Mouse (Mus musculus) c-Kit-positive CD71-negative TER-119-negative erythroid progenitor cells, embryonic 14.5 days (primary cell): ENCODE results near the gene Olfr1511.
"Not testable (repeated sequence)": the region's sequence is repeated elsewhere in the genome, so short reads cannot be mapped to it uniquely, and the experiment has no call there.

Experiments
- DNase-seq: peaks from one replicate; pipeline ENCODE4 v3.0.0-alpha.2; 2013; ENCODE audit warnings: low read depth

Gene Olfr1511

DNA sequence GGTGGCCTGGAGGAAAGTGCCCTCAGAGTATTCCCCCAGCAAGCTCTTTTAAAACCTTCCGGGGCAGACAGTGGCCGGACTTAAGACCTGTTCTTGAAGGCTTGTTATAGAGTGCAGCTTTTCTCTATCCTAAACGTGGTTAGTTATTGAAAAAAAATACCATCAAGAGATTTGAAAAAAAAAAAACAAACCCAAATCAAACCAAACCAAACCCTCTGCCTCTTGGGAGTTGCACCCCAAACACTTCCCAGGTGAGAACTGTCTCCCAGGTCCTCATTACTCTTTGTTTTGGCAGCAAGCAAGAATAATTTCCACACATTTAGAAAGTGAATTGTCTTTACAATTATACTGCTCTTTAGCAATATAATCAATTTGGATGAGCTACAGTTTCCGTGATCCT lies at the start of gene Olfr1511:
Gene Olfr1511 (minus strand): TSS at position 101 of the 400 bp plus-strand sequence.
- no peak for DNase-seq

DNA sequence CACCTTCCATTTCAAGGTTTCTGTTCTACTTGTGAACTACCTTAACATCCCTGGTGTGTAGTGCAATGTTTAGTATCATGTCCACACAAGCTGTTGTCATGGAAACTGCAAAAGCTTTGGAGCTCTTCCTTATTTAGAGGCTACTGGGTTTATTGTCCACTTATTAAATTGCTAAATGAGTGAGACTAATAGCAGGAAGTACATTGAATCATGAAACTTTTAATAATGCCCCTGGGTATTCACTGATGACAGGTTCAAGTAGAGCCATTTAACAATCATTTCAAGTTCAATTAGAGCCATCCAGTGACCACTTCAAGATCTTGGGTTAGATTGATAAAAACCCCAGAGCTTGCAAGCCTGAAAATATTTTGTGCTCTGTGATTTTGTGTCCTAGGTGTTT lies 45.5 kb upstream of the Olfr1511 start, which contains the start of gene Olfr1509:
Gene Olfr1509 (plus strand): TSS at position 301 of the 400 bp plus-strand sequence.
- no peak for DNase-seq

DNA sequence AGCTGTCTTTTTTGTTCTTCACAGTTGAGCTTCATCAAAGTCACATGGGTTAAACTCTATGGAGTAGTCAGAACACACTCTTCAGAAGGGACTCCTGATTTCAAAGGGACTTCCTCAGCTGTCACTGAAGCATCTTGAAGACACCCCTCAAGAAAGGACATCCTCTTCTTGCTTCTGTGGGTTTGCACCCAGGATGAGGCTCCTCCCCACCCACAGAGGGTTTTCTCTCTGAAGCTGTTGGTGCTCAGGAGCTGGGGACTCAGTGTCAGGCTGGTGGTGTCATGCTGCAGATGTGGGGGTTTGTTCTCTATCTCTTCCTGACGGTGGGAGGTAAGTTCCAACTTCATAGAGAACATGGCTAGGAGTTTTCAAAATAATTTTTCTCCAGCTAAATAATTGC lies 30.5 kb upstream of the Olfr1511 start:
- no peak for DNase-seq

DNA sequence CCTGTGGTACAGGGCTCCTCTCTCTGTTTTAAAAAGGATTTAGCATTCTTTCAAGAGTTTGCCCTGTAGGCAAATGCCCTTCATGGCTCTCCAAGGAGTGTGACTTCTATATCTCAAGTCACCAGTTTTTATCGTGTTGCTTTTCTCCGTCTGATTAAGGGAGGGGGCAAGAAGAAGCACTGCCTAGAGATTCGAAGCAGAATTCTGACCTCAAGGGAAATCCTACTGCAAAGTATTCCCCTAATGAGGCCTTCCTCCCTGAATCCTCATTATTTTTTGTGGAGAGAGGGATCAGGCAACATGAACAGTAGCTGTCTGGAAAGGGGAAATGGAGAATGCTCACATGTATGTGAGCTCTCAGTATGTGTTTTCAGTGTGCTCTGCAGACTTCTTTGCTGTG lies 17.1 kb upstream of the Olfr1511 start, which contains the start of gene Olfr1510:
Gene Olfr1510 (minus strand): TSS at position 101 of the 400 bp plus-strand sequence.
- DNase-seq, result no peak

DNA sequence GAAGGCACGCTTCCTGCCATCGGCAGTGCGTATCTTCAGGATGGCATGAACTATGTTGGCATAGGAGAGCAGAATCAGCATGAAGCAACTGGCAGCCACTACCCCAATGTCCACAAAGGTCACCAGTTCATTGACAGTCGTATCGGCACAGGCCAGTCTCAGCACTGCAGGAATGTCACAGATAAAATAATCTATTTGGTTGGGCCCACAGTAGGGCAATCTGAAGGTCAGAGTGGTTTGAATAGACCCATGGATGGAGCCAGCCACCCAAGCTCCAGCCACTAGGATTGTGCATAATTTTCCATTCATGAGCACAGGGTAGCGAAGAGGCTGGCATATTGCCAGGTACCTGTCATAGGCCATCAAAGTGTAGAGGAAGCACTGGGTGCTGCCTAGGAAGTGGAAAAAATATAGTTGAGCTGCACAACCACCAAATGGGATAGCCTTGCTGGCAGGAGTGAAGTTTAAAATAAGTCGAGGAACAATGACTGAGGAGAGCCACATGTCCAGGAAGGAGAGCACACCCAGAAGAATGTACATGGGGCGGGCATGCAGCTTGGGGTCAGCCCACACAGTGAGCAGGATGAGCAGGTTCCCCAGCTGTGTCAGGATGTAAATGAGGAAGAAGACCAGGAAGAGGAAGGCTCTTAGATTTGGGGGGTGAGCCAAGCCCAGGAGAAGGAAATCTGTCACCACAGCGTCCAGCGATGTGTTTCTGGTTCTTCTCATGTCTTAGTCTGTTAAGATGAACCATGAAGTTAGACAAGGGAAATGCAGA lies 13.2 kb upstream of the Olfr1511 start:
- DNase-seq, result not testable (repeated sequence)

DNA sequence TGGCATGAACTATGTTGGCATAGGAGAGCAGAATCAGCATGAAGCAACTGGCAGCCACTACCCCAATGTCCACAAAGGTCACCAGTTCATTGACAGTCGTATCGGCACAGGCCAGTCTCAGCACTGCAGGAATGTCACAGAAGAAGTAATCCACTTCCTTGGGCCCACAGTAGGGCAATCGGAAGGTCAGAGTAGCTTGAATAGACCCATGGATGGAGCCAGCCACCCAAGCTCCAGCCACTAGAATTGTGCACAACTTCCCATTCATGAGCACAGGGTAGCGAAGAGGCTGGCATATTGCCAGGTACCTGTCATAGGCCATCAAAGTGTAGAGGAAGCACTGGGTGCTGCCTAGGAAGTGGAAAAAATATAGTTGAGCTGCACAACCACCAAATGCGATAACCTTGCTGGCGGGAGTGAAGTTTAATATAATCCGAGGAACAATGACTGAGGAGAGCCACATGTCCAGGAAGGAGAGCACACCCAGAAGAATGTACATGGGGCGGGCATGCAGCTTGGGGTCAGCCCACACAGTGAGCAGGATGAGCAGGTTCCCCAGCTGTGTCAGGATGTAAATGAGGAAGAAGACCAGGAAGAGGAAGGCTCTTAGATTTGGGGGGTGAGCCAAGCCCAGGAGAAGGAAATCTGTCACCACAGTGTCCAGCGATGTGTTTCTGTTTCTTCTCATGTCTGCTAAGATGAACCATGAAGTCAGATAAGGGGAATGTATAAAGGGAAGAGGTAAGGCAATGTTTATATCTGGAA lies 6.9 kb downstream of the Olfr1511 start:
- not testable (repeated sequence) for DNase-seq

DNA sequence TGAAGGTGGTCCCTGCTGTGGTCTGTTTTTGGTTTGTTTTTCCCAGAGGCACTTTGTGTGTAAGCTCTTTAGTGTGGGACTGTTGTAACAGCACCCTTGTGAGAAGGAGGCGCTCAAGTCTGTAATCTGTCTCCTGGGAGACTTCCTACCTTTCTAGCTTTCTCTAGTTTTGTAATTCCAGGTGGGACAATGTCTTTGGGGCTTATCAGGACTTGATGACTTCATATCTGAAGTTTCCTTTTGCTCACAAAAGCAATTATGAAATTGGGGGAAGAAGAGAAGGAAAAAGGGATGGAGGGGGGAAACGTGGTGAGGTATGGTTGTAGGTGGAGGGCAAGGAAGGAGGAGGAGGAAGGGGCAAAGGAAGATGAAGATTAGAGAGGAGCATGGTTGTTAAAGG lies 18.1 kb downstream of the Olfr1511 start, which contains the start of gene Olfr1512:
Gene Olfr1512 (minus strand): TSS at position 101 of the 400 bp plus-strand sequence.
- DNase-seq, result no peak

DNA sequence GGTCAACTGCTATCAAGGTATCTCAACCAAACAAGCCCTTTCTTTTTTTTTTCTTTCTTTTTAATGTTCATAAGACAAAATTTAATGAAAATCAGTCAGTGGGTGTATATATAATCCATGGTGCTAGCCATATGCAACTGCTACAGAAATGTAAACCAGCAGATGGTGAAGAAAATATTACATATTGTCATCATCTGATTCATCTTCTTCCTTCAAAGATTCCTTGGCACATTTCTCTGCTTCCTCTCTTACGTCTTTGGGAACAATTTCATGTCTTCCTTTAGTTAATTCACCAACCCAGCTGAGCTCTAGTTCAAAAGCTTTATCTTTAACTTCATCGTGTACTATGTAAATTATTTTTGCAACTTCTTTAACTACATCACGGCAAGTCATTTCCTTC lies 28.4 kb downstream of the Olfr1511 start:
- no peak for DNase-seq

DNA sequence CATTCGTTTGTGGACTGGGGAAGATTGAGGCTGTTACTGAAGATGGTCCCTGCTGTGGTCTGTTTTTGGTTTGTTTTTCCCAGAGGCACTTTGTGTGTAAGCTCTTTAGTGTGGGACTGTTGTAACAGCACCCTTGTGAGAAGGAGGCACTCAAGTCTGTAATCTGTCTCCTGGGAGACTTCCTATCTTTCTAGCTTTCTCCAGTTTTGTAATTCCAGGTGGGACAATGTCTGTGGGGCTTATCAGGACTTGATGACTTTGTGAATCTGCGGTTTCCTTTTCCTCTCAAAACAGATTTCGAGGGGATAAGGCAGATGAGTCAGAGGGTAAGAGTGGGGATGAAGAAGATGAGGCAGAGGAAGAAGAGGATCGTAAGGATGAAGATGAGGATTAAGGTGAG lies 40.9 kb downstream of the Olfr1511 start, which contains the start of gene Olfr1513:
Gene Olfr1513 (minus strand): TSS at position 101 of the 400 bp plus-strand sequence.
- no peak for DNase-seq
